Mouse (Mus musculus): ENCODE data around the gene Brms1. TPM values are rescaled to one million over a fixed set of nuclear protein-coding genes. Genes with fewer than 3 reads are reported as not detected.

Brms1 gene
- polyA plus RNA-seq, 1 experiment from 2014 or later = 23.0 TPM

- Histone ChIP-seq H3K36me3 (no peaks in the 10 kb centered on the region), H3K4me2 (peak overlapping the region; percentile 98), H3K27ac (no peak overlapping the region), H3K9ac (peak overlapping the region; percentile 94), H3K4me3 (peak overlapping the region; percentile 84), H3K27me3 (no peaks in the 10 kb centered on the region), H3K9me3 (replicated peaks) (no peaks in the 10 kb centered on the region), H3K4me1 (replicated peaks) (peaks cover 36% of the 10 kb centered on the region)
- WGBS = 14% methylated on average over 41 of the region's 41 CpGs
- ATAC-seq (replicated peaks; ENCODE audit: insufficient number of reproducible peaks, insufficient read depth, low FRiP score, low read depth) = 0 out of 2 replicates have a peak, but pooled peaks have one; percentile 1
These were observed 1.6 kb upstream of the Brms1 start for GRCm38 (mm10) chr19:5039301-5040114.

- WGBS = 2% methylated on average over 16 of the region's 16 CpGs
- Histone ChIP-seq H3K4me3 (peak overlapping the region; percentile 84), H3K4me1 (replicated peaks) (peaks cover 36% of the 10 kb centered on the region), H3K27ac (peak overlapping the region; percentile 76), H3K27me3 (no peaks in the 10 kb centered on the region), H3K4me2 (peak overlapping the region; percentile 98), H3K36me3 (peaks cover 3% of the 10 kb centered on the region; the same call in 1 of the 2 replicates), H3K9ac (peak overlapping the region; percentile 86), H3K9me3 (replicated peaks) (no peaks in the 10 kb centered on the region)
- no peak for ATAC-seq (replicated peaks; ENCODE audit: insufficient number of reproducible peaks, insufficient read depth, low FRiP score, low read depth)
These were observed 434 bp downstream of the Brms1 start for GRCm38 (mm10) chr19:5041588-5041987.

- ATAC-seq (replicated peaks; ENCODE audit: insufficient number of reproducible peaks, insufficient read depth, low FRiP score, low read depth) = no peak
- Histone ChIP-seq H3K4me3 (no peak overlapping the region), H3K36me3 (peaks cover 29% of the 10 kb centered on the region; the same call in 1 of the 2 replicates), H3K9me3 (replicated peaks) (no peaks in the 10 kb centered on the region), H3K27me3 (no peaks in the 10 kb centered on the region), H3K9ac (no peak overlapping the region), H3K27ac (no peak overlapping the region), H3K4me1 (replicated peaks) (peaks cover 21% of the 10 kb centered on the region), H3K4me2 (no peak overlapping the region)
- 67% methylated on average over 4 of the region's 4 CpGs for WGBS
These were observed 4.4 kb downstream of the Brms1 start for GRCm38 (mm10) chr19:5045531-5045930.

GRCm38 (mm10) chr19:5048138-5049056, 7.2 kb downstream of the Brms1 start:
- ATAC-seq (replicated peaks; ENCODE audit: insufficient number of reproducible peaks, insufficient read depth, low FRiP score, low read depth) = no peak
- Histone ChIP-seq H3K9me3 (replicated peaks) (no peaks in the 10 kb centered on the region), H3K36me3 (peaks cover 29% of the 10 kb centered on the region; the same call in 1 of the 2 replicates), H3K4me1 (replicated peaks) (peaks cover 28% of the 10 kb centered on the region), H3K4me3 (no peak overlapping the region), H3K27me3 (peaks cover 12% of the 10 kb centered on the region), H3K9ac (no peak overlapping the region), H3K27ac (no peak overlapping the region), H3K4me2 (no peak overlapping the region)
- WGBS = 85% methylated on average over 14 of the region's 14 CpGs

DNA sequence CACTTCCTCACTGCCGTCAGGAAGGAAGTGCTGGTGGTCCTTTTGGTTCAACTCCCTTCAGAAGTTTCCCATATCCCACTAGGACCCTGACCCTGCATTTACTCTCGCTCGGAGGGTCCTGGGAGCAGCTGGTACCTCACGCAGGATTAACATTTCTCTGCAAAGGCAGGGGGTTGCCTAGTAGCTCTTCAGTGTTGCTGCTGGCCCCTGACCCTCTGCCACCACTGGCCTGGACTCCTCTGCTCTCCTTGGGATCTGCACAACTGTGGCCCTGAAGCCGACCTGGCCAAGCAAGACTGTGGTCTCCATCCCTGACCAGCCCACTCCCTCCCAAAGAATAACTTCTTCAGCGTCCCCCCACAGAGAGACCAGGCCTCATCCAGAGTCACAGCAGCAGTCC, 8.2 kb downstream of the Brms1 start:
- WGBS = 79% methylated on average over 6 of the region's 6 CpGs
- no peak overlapping the region for H3K4me3 ChIP-seq
- peaks cover 29% of the 10 kb centered on the region; the same call in 1 of the 2 replicates for H3K36me3 ChIP-seq
- H3K4me1 ChIP-seq (replicated peaks) = peaks cover 28% of the 10 kb centered on the region
- no peak overlapping the region for H3K4me2 ChIP-seq
- no peak overlapping the region for H3K27ac ChIP-seq
- no peak for ATAC-seq (replicated peaks; ENCODE audit: insufficient number of reproducible peaks, insufficient read depth, low FRiP score, low read depth)
- H3K9ac ChIP-seq = peak overlapping the region; percentile 21; the same call in 1 of the 2 replicates
- no peaks in the 10 kb centered on the region for H3K9me3 ChIP-seq (replicated peaks)
- peaks cover 18% of the 10 kb centered on the region for H3K27me3 ChIP-seq

GRCm38 (mm10) chr19:5050047-5050905, 9.1 kb downstream of the Brms1 start, which contains the start of gene Rin1:
TSS of gene Rin1 (plus strand) at chr19:5050481.
- WGBS = 16% methylated on average over 14 of the region's 14 CpGs
- Histone ChIP-seq H3K4me1 (replicated peaks) (peaks cover 28% of the 10 kb centered on the region), H3K4me2 (peak within 1 kb of the TSS; percentile 51), H3K9me3 (replicated peaks) (no peaks in the 10 kb centered on the region), H3K27ac (peak within 1 kb of the TSS; percentile 13), H3K36me3 (peaks cover 29% of the 10 kb centered on the region; the same call in 1 of the 2 replicates), H3K4me3 (peak within 1 kb of the TSS; percentile 31), H3K27me3 (peaks cover 23% of the 10 kb centered on the region), H3K9ac (peak within 1 kb of the TSS; percentile 21)
- peak; percentile 45 for ATAC-seq (replicated peaks; ENCODE audit: insufficient number of reproducible peaks, insufficient read depth, low FRiP score, low read depth)

- H3K27me3 ChIP-seq = peaks cover 23% of the 10 kb centered on the region
- peak overlapping the region; percentile 8; the same call in 1 of the 2 replicates for H3K9ac ChIP-seq
- H3K9me3 ChIP-seq (replicated peaks) = no peaks in the 10 kb centered on the region
- 10% methylated on average over 17 of the region's 17 CpGs for WGBS
- H3K4me2 ChIP-seq = peak overlapping the region; percentile 51
- H3K27ac ChIP-seq = peak overlapping the region; percentile 13; the same call in 1 of the 2 replicates
- H3K36me3 ChIP-seq = peaks cover 29% of the 10 kb centered on the region; the same call in 1 of the 2 replicates
- ATAC-seq (replicated peaks; ENCODE audit: insufficient number of reproducible peaks, insufficient read depth, low FRiP score, low read depth) = peak; percentile 33; the same call in 1 of the 2 replicates
- H3K4me1 ChIP-seq (replicated peaks) = peaks cover 28% of the 10 kb centered on the region
- peak overlapping the region; percentile 31 for H3K4me3 ChIP-seq
These were observed 9.9 kb downstream of the Brms1 start for GRCm38 (mm10) chr19:5051031-5051430.

GRCm38 (mm10) chr19:5051515-5051914, 10.4 kb downstream of the Brms1 start:
- Histone ChIP-seq H3K4me2 (peak overlapping the region; percentile 51), H3K4me1 (replicated peaks) (peaks cover 31% of the 10 kb centered on the region), H3K27ac (0 out of 2 replicates have a peak overlapping the region, but pooled peaks have one; percentile 13), H3K9me3 (replicated peaks) (no peaks in the 10 kb centered on the region), H3K4me3 (peak overlapping the region; percentile 31), H3K9ac (0 out of 2 replicates have a peak overlapping the region, but pooled peaks have one; percentile 8), H3K27me3 (peaks cover 23% of the 10 kb centered on the region), H3K36me3 (peaks cover 27% of the 10 kb centered on the region; the same call in 1 of the 2 replicates)
- ATAC-seq (replicated peaks; ENCODE audit: insufficient number of reproducible peaks, insufficient read depth, low FRiP score, low read depth) = no peak
- WGBS = 45% methylated on average over 3 of the region's 3 CpGs

DNA sequence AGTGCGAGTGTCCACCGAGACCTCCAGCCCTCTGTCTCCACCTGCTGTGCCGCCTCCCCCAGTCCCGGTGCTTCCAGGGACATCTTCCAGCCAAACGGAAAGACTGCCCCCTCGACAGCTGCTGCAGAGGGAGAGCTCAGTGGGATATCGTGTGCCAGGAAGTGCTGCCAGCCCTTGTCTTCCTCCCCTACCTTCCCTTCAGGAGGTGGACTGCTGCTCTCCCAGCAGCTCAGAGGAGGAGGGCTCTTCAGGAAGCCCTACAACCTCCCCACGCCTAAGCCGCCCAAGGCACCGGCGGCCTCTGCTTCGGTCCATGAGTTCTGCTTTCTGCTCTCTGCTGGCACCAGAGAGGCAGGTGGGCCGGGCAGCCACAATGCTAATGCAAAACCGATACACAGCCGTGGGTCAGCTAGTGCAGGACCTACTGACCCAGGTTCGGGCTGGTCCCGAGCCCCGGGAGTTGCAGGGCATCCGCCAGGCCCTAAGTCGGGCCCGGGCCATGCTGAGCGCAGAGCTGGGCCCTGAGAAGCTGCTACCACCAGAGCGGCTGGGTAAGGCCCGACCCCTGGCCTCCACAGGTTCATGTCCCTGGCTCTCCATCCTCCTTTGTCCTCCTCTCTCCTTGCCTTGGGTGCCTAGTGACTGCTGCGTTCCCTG, 11.1 kb downstream of the Brms1 start:
- peaks cover 19% of the 10 kb centered on the region; the same call in 1 of the 2 replicates for H3K36me3 ChIP-seq
- no peak overlapping the region for H3K9ac ChIP-seq
- peaks cover 31% of the 10 kb centered on the region for H3K4me1 ChIP-seq (replicated peaks)
- H3K4me3 ChIP-seq = 0 out of 2 replicates have a peak overlapping the region, but pooled peaks have one; percentile 31
- H3K27ac ChIP-seq = no peak overlapping the region
- ATAC-seq (replicated peaks; ENCODE audit: insufficient number of reproducible peaks, insufficient read depth, low FRiP score, low read depth) = no peak
- peak overlapping the region; percentile 51 for H3K4me2 ChIP-seq
- 36% methylated on average over 25 of the region's 25 CpGs for WGBS
- H3K9me3 ChIP-seq (replicated peaks) = no peaks in the 10 kb centered on the region
- peaks cover 23% of the 10 kb centered on the region for H3K27me3 ChIP-seq

- Histone ChIP-seq H3K4me3 (no peak overlapping the region), H3K9me3 (replicated peaks) (no peaks in the 10 kb centered on the region), H3K27ac (no peak overlapping the region), H3K36me3 (peaks cover 15% of the 10 kb centered on the region; the same call in 1 of the 2 replicates), H3K9ac (no peak overlapping the region), H3K4me2 (no peak overlapping the region), H3K27me3 (peaks cover 23% of the 10 kb centered on the region), H3K4me1 (replicated peaks) (peaks cover 31% of the 10 kb centered on the region)
- no peak for ATAC-seq (replicated peaks; ENCODE audit: insufficient number of reproducible peaks, insufficient read depth, low FRiP score, low read depth)
- 67% methylated on average over 17 of the region's 17 CpGs for WGBS
These were observed 11.7 kb downstream of the Brms1 start for GRCm38 (mm10) chr19:5052853-5053252.
